Mouse (Mus musculus): Measurements from ENCODE around the gene Ube2v1.
A peak's percentile ranks its signal among the peaks of the same experiment; 100 is the strongest.

Gene Ube2v1

GRCm38 (mm10) chr2:167631591-167632448 lies at the start of gene Ube2v1:
TSS of gene Ube2v1 (minus strand) at chr2:167632095.
- DNase-seq (ENCODE audit: low read depth): peak; percentile 89

GRCm38 (mm10) chr2:167680657-167681056 lies 48.8 kb upstream of the Ube2v1 start:
- no peak for DNase-seq (ENCODE audit: low read depth)

- DNase-seq (ENCODE audit: low read depth): no peak
These were observed 48.1 kb upstream of the Ube2v1 start for GRCm38 (mm10) chr2:167679902-167680430.

GRCm38 (mm10) chr2:167678600-167678999 lies 46.7 kb upstream of the Ube2v1 start:
- no peak for DNase-seq (ENCODE audit: low read depth)

- no peak for DNase-seq (ENCODE audit: low read depth)
These were observed 43.4 kb upstream of the Ube2v1 start for GRCm38 (mm10) chr2:167675120-167675909.

GRCm38 (mm10) chr2:167672212-167672685 lies 40.4 kb upstream of the Ube2v1 start:
- DNase-seq (ENCODE audit: low read depth): no peak

- no peak for DNase-seq (ENCODE audit: low read depth)
These were observed 39.3 kb upstream of the Ube2v1 start for GRCm38 (mm10) chr2:167671101-167671633.

GRCm38 (mm10) chr2:167669398-167669797 lies 37.5 kb upstream of the Ube2v1 start:
- DNase-seq (ENCODE audit: low read depth): no peak

- no peak for DNase-seq (ENCODE audit: low read depth)
These were observed 36.5 kb upstream of the Ube2v1 start for GRCm38 (mm10) chr2:167668426-167668825.

GRCm38 (mm10) chr2:167665972-167666713 lies 34.2 kb upstream of the Ube2v1 start:
- no peak for DNase-seq (ENCODE audit: low read depth)

GRCm38 (mm10) chr2:167662713-167663112 lies 30.8 kb upstream of the Ube2v1 start:
- DNase-seq (ENCODE audit: low read depth): no peak

- DNase-seq (ENCODE audit: low read depth): peak; percentile 64
These were observed 29.6 kb upstream of the Ube2v1 start, which contains the start of gene Gm20431 for GRCm38 (mm10) chr2:167661270-167662203. TSS of gene Gm20431 (minus strand) at chr2:167661496.

GRCm38 (mm10) chr2:167660611-167660971 lies 28.7 kb upstream of the Ube2v1 start:
- DNase-seq (ENCODE audit: low read depth): no peak

GRCm38 (mm10) chr2:167659847-167660610 lies 28.1 kb upstream of the Ube2v1 start:
- no peak for DNase-seq (ENCODE audit: low read depth)

- DNase-seq (ENCODE audit: low read depth): no peak
These were observed 27.4 kb upstream of the Ube2v1 start for GRCm38 (mm10) chr2:167659177-167659846.

- DNase-seq (ENCODE audit: low read depth): no peak
These were observed 26.8 kb upstream of the Ube2v1 start for GRCm38 (mm10) chr2:167658712-167659111.

GRCm38 (mm10) chr2:167657973-167658372 lies 26.1 kb upstream of the Ube2v1 start:
- no peak for DNase-seq (ENCODE audit: low read depth)

- no peak for DNase-seq (ENCODE audit: low read depth)
These were observed 25.0 kb upstream of the Ube2v1 start for GRCm38 (mm10) chr2:167656629-167657478.

Measured in fibroblast of lung, adult 2 months (primary cell).